Mouse (Mus musculus) naive thymus-derived CD4-positive, alpha-beta T cell, adult 2 months (primary cell): ENCODE data around the gene Ubxn11.

ENCODE experiments used
- DNase-seq: peaks from one replicate; pipeline ENCODE4 v3.0.0-alpha.2; 2011; ENCODE audit warnings: low read depth

Ubxn11 gene

DNA sequence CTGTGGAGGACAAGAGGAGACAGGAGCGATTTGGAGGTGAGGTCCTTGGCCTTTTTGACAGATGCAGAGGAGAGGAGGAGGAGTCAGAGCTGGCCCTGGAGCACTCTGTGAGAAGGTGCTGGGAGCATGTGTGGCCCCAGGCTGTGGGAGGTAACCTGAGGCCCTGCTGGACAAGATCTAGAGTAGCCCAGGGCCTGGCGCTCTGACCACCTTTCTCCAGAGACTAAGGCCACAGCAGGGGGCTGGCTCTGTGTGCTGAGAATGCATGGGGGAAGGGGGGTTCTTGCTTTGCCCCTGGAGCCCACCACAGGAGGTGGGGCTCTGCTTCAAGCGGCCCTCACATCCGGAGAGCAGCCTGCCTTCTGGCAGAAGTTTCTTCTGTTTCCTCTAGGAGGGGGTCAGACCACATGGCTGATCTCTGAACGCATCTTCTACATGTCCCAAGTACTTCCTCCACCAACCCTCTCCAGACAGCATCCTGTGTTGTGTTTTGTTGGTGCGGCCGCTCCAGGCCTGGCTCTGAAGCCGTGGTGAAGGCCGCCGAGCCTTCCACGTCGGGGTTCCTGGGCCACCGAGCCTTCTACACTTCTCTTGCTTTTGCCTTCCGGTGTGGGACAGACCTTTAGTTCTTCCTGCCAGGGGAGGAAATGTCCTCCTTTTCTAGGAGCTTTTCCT lies 15.9 kb downstream of the Ubxn11 start:
- peak; percentile 76 for DNase-seq

DNA sequence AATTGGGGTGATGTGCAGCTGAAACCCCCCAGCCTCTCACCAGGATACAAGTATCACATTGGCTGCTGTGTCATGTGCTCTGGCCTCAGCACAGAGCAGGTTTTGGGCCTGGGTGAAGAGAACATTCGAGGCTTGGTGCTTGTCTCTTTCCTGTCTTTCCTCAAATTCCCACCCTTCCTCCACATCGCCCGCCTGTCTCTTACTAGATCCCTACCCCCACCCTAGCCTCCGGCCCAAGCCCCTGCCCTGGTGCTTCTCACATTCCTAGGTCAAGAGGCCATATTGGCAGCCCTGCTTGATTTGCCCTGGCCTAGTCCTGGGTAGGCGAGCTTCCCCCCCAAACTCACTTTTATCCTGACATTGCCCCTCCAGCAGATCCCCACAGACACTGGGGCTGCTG lies 16.7 kb downstream of the Ubxn11 start:
- no peak for DNase-seq

DNA sequence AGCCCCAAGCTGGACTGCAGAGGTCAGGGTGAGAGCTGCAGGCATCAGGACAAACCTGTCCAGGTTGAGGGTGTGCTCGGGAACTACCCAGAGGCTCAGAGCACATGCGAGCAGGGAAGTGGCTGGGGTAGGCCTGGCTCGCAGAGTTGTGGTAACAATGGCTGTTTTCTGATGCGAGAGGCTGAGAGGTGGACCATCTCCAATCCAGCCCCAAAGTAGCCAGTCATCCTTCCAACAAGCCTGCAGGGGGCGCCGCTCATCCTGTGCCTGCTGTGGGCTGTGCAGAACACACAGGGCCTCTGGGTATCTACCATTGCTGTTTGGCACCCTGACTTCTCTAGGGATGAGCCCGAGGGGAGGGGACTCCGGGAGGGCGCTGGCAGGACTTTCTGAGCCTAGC lies 17.3 kb downstream of the Ubxn11 start:
- DNase-seq = peak; percentile 71

DNA sequence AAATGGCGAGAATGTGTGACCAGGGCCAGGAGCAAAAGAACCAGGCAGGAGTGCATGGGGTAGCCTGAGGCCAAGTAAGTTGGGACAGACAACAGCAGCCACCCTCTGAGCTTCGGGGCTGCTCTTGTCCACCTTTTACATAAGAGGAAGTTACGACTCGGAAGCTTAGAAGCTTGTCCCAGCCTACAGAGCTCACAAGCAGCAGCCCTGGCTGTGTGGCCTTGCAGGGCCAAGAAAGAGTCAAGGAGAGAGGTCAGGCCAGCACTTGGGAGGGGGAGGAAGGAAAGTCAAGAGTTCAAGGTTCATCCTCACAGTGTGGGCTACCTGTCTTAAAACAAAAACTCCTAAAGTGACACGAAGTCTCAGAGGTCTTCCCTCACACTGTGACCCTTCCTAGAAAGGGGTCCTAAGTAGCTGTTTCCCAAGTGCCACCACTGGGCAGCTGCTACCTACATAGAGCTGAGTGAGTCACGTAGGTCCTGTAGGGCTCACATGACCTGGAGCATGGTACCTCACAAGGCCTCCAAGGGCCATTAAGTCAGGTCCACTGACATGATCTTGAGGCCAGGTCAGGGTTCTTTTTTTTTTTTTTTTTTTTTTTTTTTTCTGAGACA lies 17.9 kb downstream of the Ubxn11 start:
- DNase-seq = peak; percentile 46

DNA sequence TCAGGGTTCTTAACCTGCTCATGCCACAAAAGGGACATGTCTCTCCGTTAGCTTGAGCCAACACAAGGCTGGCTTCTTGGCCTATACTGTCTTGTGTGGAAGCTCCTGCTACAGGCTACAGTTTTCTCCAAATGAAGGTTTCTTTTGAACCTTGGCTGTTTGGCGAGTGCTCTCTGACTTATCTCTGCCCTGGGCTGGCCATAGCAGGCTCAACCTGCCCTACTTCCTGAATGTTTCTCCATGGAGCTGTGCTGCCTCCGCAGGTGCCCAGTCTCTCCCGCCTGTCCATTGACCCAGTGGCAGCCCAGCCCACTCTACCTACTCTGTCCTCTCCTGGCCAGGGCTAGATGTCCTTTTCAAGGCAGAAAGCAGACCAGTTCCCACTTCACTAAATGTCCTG lies 18.5 kb downstream of the Ubxn11 start:
- DNase-seq = peak; percentile 36

DNA sequence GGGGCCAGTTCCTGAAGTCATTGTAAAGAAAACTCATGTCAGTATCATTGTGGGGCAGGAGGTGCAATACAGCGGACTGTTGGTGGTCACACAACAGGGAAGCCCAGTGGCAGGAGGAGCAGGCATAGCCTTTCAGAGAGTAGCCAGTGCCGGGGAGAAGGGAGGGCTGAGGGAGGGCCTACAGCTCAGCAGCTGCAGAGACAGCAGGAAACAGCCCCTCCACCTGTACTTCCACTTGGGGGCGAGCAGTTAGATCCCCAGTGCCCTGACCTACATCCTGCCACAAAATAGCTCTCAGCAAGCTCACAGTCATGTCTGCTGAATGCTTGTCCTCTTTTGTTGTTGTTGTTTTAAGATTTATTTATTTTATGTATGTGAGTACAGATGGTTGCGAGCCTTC lies 19.2 kb downstream of the Ubxn11 start:
- DNase-seq = peak; percentile 73

DNA sequence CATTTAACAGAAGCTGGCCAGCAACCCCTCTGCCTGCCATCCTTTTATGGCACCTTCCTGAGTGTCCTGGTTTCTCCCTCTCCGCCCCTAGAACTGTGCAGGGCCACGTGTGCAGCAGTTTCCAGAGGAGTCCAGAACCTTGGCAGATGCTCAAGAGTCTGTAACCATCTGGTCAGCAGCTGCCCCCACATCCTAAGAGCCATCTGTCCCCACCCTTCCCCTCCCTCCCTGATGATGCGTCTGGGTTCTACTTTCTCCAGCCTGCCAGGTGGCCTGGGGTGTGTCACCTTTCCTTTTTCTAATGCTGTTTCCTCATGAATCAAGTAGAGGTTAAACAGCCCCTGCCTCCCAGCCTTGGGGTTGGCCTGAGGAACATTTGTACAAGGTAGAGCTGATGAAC lies 19.9 kb downstream of the Ubxn11 start:
- peak; percentile 28 for DNase-seq

DNA sequence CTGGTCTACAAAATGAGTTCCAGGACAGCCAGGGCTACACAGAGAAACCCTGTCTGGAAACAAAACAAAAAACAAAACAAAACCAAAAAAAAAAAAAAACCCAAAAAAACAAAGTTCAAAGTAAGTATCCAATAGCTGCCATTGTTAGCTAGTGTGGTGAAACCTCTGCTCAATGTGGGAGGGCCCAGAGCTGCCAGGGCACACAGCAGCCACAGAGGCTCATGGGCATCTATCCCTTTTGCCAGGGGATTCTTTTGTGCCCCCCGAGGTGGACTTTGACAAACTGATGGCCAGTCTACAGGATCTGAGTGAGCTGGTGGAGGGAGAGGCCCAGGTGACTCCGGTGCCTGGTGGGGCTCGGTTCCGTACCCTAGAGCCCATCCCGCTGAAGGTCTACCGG lies 20.8 kb downstream of the Ubxn11 start:
- DNase-seq = peak; percentile 35

DNA sequence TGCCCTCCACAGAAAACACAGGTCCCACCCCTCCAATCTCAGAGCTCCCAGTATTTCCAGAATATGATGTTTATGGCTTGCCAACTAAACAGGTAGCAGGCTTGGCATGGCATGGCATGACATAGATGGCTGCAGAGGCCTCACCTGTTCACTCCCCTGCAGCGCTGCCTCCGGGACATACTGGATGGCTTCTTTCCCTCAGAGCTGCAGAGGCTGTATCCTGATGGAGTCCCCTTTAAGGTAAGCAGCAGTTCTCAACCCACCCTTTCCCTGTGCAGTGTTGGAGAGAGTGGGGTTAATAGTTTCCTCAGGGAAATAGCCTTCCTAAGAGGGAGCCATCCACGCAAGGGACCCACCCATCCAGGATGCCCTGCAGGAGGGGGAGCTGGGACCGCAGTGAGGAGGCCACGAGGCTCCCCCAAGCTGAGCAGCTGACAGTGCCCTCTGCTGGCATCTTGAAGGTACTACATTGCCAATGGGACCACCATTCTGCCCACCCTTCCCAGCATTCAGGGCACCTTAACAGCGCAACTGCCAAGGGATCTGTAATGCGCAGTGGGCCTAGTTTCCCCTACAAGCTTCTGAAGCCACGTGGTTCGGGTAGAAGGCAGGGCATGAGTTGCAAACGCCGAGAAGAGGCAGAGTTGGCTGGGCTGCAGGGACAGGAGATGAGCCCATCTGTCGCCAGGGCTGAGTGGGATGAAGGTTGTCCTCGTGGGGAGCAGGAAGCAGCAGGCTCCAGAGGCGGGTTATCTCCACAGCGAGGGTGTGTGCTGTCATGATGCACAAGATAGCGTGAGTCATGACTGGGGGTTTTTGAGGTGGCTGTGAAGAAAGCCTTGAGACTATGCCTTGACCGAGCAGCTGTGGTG lies 21.5 kb downstream of the Ubxn11 start:
- DNase-seq = peak; percentile 86

DNA sequence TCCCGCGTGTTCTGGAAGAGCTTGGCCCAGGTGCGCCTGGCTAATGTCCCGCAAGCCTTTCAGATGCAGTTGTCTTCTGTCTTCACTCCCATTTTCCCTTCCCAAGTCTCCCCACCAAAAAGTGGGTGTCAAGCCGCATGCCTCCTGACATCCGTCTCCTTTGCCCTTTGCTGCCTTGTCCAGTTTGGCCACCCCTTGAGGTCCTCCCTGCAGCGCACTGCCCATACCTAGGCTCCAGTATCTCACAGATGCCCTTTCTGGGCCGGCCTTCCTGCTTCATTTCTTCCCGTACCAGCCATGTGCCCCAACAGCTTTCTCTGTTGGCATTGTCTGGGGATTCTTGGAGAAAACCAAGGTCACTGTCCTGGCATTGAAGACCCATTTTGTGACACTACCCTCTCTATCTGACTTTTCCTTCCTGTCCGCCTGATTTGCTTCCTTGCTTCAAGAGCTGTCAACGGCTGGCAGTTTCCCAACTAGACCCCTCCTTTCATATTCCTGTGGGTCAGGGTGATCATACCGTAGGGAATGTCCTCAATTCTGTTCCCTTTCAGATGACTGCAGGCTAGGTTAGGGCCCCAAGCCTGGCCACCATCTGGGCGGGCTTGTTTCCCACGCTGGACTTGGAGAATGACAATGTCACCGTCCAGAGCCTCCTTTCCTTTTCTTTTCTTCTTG lies 23.2 kb downstream of the Ubxn11 start:
- no peak for DNase-seq

DNA sequence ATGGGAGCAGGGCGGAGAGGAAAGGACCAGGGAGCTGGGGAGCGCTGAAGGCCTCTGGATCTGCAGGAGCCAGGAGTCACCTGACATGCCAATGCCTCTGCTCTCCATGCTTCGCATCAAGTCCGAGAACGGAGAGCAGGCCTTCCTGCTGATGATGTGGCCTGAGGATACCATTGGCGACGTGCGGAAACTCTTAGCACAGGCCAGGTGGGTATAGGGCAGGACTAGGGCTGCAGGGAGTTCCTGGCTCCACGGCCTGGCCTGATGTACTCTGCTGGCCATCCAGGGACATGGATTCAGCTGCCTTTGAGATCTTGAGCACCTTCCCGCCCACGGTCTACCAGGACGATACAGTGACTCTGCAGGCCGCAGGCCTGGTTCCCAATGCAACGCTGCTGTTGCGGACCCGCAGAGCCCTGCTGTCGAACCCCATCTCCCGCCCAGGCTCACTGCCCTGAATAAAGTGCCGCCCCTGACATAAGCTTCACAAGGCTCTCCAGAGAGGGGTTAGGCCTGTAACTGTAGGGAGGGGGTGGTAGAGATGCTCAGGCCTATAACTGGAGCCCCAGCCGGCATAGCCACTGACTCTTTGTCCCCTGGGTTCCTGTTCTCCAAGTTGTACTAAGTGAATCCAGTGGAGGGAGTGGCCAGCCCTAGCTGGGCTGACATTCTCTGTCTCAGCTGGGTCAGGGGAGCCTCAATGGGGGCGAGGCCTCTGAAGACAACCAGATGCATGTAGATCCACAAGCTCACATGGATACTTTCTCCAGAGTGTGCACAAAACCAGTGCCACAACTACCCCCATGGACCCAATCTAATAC lies 24.1 kb downstream of the Ubxn11 start:
- DNase-seq = no peak

DNA sequence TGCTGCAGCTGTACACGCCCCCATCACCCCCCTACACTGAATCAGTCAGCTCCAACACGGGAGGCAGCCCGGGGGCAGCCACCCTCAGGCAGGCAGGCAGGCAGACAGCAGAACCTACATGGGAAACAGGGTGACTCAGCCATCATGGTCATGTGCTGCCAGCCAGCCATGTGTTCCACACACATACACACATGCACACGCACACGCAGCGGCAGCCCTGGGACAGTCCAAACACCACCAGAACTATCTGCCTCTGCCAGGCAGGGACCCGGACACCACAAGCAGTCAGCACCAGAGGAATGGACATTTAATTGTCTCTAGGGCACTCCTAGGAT lies 24.7 kb downstream of the Ubxn11 start:
- DNase-seq = no peak

DNA sequence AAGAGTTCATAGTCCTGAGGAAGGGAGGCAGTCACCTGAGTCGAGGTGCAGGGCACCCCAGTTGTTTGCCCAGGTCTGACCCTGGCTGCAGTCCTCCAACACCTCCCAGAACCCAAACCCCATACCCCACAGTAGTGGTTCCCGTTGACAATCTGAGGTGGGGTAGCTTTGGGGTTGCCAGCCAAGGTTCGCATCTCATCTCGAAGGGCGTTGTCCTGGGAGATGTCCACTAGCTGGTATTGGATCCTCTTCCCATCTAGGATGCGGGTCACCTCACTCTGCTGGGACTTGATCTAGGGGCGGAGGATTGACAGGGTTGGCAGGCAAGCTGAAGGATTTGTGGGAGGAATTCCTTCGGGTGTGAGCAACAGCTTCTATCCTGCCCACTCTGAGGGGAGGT lies 25.4 kb downstream of the Ubxn11 start:
- DNase-seq = no peak

DNA sequence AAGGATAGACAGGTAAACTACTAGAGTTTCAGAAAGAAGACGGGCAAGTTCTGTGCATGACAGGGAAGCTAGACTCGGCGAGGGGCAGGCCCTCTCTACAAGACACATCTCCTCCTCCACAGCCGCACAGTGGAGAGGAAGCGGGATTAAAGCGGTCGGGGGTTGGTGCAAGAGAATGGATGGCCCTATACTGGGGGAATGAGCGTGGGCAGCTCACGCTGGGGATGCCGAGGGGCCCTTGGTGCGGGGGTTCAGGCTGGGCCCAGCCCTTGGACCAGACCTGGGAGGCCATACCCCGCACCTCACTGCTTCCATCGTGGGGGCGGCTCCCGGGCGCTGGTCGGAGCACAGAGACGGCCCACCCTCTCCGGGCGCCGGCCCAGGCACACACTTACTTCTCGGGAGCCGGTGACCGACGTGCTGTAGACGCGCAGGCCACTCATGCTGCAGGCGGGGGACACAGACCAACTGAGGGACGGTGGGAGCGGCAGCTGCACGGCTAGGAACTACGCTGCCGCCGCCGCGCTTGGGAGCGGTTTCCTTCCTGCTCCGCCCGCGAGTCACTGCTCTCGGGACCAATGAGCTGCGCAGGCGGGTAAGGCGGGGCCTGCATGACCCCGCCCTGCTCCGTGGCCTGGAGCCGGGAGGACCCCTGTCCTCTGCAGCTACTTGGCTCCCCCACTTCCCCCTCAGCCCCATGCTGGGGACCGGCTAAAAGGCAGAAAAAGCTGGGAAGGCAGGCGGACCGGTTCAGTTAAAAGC lies 26.0 kb downstream of the Ubxn11 start, which contains the start of gene Sh3bgrl3:
Gene Sh3bgrl3, minus strand, starts transcription at position 569 of the 762 bp plus-strand sequence.
- DNase-seq = peak; percentile 86

DNA sequence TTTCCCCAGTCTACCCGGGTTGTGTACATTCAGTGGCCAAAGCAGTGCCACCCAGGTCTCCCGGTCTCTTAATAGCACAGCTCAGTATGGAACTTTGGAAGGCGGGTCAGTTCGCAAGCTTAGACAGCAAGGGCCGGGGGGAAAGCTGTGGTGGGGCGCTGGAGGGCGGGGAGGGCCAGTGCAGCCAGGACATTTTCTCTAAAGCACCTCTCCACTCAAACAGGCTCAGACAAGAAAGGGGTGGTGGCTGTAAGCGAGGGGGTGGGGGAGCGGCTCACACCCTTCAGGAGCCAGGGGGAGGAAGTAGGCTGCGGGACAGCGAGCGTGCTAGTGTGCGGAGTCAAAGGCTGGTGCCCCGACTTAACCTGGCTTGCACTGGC lies 26.6 kb downstream of the Ubxn11 start:
- DNase-seq = peak; percentile 72

DNA sequence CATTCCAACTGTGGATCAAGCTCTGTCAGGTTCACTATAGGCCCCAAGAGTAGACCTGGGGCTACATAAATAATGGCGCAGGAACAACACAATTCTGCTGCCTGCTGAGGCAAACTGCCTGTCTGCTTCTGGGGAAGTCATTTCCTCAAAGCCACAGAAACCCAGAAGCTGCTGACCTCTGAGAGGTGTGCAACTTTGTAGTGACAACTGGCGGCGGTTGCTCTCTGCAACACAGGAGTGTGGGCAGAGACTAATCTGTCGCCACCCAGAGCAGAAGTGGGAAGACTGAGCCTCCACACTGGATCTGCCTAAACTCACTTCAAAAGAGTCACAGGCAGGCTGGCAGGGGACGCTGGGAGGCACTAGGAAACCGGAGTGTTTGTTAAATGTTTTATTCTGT lies 27.1 kb downstream of the Ubxn11 start:
- no peak for DNase-seq

DNA sequence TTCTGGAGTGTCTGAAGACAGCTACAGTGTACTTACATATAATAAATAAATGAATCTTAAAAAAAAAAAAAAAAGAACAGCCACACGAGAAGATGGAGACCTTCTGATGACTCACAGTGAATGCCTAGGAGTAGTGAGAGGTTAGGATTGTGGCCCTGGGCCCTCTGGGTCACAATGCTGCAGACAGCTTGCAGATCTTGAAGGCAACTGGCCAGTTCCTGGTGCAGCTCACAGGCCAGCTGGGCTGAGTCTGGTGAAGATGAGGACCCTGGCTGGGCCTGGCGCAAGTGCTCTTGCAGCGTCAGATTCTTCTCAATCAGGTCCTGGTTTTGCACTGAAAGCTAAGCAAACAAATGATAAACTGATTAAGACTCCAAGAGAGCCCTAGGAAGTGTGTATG lies 29.7 kb downstream of the Ubxn11 start:
- DNase-seq = no peak

DNA sequence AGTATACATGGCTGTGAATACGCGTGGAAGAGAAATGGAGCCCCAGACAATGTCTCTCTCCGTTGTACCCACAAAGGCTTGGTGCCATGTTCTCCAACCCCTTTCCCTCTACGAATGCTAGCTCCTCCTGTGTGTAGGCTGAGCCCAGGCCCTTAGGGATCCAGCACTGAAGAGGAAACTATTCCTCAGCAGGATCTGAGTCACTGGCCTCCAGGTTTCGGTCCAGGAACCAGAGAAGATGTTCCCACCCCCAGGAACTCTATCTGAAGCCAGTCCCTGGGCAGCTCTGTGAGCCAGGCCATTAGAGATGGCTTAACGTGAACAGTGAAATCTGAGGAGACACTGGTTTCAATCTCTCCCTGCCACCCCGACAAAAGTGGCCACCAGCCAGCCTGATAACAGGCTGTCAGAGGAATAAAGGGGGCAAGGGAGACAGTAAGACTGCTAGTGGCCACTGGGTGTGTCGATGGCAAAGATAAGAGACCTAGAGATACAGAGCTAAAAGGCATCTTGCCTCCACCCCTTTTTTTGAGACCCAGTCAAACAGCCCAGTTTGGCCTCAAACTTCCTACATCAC lies 30.2 kb downstream of the Ubxn11 start:
- DNase-seq = no peak

DNA sequence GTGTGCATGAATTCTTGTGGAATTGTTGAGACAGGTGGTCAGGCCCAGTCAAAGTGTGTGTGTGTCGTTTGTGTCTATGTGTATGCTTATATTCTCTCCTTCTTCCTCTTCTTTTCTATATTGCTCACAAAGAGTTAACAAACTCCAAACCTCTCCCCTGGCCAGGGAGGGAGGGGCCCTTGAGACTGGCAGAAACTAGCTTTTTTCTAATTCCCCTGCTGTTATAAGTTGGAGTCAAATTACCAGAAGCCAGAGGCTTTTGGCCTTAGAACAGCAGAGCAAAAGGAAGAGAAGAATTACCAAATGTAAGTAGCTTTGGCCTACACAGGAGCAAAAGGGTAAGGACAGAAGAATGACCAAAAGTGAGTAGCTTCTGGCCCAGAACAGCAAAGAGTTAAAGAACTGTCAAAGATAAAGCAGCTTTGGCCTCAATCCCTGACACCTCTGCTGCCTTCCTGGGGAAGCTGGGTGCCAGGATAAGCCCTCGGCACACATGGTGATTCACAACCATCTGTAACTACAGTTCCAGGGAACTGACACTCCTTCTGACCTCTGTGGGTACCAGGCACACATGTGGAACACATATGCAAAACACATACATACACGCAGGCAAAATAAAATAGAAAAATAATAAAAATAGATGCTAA lies 34.0 kb downstream of the Ubxn11 start:
- no peak for DNase-seq

DNA sequence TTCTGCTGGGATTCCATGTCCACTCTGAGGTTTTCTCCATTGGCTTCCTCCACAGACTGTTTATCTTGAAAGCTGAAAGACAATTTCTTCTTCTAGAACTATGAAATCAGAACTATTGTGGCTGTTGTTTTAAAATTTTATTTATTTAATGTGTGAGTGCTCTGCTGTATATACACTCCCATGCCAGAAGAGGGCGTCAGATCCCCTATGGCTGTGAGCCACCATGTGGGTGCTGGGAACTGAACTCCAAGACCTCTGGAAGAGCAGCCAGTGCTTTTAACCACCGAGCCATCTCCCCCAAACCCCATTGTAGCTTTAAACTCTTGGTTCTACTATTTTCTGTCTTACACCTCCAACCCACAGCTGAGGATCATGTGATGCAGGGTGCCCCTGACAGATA lies 36.5 kb downstream of the Ubxn11 start:
- DNase-seq = no peak
